Mouse (Mus musculus): ENCODE results near the gene Rreb1.

The Rreb1 gene

GRCm38 (mm10) chr13:37879556-37879955 is 101.4 kb downstream of the Rreb1 start:
- no peak for DNase-seq

DNA sequence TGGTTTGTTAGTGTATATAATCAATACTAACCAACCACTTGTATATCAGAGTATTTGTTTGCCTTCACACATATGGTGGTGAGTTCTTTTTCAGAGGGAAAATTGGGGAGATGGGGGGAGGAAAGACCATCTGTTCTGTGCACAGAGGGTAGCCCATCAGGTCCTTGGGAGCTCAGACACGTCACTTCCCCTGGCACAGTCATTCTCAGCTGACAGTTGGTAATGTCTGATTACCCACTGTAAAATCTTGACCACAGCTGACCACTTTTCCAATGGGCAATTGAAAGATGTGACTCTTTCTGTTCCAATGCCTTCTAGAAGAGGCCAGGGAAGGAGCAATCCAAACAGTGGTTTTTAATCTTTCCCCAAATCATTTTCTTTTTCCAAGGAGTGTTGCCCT is 101.8 kb downstream of the Rreb1 start:
- DNase-seq = no peak

DNA sequence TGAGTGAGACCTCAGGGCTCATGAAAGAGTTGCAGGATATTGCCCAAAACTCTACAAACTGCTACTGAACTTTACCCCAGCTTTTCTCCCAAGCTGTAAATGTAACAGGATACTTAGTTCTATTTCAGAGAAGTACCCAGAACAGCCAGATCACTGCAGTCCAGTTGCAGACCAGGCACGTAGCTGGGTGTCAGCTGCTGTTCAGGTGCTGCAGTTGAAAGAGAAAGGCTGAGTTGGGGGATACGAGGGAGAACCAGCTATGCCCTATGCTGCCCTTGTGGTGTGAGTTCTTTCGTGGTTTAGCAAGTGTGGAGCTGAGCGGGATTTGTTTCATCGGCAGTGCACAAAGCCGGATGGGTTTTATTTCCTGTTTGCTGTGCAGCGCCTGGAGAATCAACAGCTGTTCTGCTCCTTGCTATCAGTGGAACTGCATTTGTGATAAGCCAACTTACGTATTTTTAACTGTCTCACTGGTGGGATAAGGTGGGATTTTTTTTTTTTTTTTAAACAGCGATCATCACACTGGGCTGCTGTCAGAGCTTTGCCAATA is 102.5 kb downstream of the Rreb1 start:
- DNase-seq = no peak

- DNase-seq = peak; percentile 49
Observed at GRCm38 (mm10) chr13:37882521-37882920, 104.3 kb downstream of the Rreb1 start.

GRCm38 (mm10) chr13:37883008-37883407 is 104.8 kb downstream of the Rreb1 start:
- no peak for DNase-seq

DNA sequence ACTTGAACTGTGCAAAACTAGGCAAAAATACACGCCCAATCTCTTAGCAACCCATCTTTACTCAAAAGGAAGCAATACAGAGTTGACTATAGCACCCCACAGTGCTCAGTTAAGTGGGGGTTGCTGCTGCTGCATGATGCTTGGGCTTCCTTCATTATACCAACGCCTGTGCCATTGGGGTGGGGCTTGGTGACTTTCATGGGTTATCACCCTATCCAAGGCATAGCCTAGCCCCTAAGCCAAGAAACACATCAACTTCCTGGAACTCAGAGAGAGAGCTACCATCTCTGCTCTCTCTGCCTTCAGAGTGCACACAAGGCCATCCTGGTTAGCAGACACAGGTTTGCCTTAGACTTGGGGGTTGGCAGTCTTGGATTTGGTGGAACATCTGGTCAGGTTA is 107.2 kb downstream of the Rreb1 start:
- no peak for DNase-seq

DNA sequence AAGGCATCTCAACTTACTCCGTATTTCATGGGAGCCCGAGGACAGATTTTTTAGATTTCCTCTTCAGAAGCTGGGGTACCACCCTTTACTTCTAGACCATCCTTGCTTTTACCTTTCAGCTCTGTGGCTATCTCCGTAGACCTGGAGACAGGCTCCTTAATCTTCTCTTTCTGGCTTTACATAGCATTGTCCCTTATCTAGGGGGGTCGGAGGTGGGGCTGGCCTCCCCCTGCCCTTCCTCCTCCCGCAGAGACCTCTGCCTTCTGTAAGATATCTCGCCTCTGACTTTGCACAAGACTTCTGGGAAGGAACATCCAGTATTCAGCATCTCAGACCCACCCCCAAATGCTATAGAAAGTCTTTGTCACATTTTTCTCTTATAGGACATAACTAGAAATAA is 107.8 kb downstream of the Rreb1 start:
- no peak for DNase-seq

GRCm38 (mm10) chr13:37894756-37895155 is 116.6 kb downstream of the Rreb1 start:
- no peak for DNase-seq

GRCm38 (mm10) chr13:37895564-37896254 is 117.5 kb downstream of the Rreb1 start:
- no peak for DNase-seq

DNA sequence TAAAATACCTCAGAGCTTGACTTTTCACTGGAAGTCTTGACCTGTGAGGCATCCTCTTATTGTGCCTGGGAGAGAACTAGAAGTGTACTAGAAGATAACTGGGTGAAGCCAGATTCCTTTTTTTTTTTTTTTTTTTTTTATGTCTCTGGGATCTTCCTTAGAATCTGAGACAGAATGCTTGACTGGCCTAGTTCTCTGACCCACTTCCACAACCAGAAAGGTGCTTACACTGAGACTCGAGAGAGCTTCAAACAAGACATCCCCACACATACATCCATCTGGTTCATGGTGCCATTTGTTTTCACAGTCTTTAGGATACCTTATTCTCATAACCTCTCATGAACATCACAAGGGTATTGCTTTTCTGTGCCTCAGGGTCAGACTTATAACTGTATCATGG is 118.2 kb downstream of the Rreb1 start:
- DNase-seq = no peak

GRCm38 (mm10) chr13:37898772-37899171 is 120.6 kb downstream of the Rreb1 start:
- no peak for DNase-seq

DNA sequence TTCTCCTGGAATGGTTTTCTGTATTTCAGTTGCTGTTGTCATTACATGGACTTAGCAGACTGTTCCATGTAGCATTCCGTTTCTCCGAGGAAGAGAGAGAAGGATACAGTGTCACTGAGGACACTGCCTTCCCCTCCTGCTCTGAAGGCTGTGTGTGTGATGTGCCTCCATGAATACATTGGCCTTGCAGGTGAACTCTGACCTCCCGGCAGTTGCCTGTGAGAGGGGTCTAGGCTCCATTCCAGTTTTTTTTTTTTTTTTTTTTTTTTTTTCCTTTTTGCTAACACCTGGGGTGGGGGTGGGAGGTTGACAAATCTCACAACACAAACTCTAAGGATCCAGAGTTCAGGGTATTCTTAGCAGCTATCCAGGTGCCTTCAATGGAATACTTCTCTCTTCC is 124.8 kb downstream of the Rreb1 start:
- DNase-seq = no peak

- DNase-seq = no peak
Observed at GRCm38 (mm10) chr13:37903476-37903875, 125.3 kb downstream of the Rreb1 start.

DNA sequence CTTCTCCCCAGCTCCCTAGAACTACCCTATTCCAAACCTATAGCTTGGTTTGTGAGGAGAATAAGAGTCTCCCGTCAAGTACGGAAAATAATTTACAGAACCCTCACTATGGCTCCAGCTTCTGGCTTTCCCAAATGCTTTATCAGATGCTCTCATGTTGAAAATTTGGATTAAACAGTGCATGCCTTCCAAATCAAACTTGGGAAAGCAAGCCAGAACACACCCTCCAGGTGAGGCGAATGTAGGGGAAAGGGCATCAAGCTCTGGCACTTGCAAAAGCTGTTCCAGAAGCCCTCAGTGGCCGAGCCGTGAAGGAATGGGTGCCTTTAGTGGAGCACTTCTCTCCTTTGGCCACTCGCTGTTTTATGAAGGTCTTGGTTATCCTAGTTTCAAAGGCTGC is 126.2 kb downstream of the Rreb1 start:
- no peak for DNase-seq

GRCm38 (mm10) chr13:37908061-37908460 is 129.9 kb downstream of the Rreb1 start:
- DNase-seq = peak; percentile 64

GRCm38 (mm10) chr13:37908493-37908892 is 130.3 kb downstream of the Rreb1 start:
- no peak for DNase-seq

DNA sequence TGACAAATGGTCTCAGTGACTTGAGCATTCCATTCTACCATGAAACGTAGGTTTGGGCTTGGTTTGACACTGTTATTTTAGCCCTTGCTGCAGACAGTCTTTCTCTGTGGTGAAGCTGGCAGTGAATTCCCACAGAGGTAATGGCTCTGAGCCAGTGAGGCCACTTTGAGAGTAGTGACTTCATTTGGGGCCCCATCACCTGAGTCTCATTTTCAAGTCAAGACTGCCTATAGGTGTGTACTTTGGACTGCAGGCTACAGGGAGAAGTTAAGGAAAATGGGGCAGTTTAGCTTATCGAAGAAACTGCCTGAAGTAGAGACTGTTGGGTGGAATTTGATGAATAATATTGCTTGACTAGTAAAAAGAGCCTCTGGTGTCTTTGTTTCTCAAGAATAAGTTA is 131.0 kb downstream of the Rreb1 start:
- no peak for DNase-seq

GRCm38 (mm10) chr13:37912011-37912410 is 133.8 kb downstream of the Rreb1 start:
- DNase-seq = peak; percentile 38

DNA sequence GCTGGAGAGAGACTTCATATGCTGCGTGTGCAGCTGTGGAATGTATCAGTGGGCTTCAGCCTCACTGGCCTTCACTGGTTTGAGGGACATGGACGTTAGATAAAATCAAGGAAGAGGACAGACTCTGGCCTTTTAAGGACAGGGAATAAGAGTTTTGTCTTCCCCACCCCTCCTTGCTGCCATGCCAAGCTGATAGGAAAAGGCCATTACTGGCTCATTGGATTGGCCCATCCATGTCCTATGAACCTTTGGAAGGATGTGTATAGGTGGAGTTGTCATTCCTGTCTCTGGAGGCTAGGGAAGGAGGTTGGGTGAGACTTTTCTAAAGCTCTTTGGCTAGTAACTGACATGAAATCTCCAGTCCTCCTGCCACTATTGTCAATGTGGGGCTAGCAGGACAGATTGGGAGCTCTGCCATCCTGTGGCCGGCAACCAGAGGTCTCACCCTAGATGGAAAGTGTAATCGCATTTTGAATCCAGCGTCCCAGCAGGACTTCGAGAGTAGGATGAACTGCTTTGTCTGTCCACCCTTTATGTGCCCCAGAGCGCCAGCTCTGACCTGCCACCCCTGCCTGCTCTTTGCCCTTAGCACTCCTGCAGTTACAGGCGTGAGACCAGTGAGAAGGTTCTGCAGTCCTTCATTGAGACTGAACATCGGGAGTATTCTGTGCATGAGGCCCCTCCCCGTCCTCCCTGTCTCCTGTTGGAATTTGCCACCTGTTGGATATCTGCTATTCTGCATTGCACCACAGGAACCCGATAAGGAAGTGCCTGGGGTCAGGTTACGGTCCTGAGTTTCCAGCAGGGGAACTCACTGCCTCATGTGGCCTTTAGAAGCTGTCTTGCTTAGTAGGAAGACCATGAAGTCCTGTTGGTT is 134.6 kb downstream of the Rreb1 start:
- DNase-seq = no peak

GRCm38 (mm10) chr13:37913963-37914362 is 135.8 kb downstream of the Rreb1 start:
- DNase-seq = no peak

DNA sequence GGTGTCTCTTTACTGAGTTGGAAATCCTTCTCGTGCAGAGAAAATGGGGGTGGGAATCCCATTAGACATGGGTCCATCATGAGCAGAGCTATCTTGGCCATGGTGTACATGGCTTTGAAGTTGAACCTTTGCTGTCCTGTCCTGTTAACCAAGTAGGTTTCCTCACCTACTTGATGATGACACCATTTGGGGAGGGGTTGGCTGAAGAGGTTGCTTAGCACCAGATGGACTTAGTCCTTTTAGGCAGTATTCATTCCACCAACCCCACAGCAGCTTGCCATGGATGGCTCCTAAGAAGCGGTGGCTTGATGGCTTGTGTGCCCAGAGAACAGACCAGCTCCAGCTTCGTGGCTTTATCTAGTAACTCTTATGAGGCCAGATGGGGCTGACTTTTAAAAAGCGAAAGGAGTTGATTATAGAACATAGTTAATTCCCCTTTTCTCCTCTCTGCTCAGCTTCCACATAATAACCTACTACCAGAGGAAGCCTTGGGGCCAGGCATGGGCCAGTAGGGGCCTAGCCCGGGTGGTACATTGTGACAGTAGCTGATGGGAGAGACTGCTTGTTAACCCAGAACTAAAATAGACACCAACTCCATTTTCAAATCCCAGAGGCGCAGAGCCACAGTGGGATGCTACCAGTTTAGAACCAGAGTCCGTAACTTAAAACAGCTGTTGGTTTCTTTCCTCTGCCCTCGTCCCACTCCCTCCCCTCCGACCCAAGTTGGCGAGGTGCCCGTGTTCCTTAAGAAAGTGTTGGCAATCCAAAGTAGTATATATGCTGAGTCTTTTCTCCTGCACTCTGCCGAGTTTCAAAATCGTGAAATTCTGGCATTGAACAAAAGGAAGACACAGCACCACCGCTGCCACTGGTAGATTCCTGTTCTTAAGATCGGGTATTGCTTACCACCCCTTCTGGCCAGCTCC is 140.4 kb downstream of the Rreb1 start:
- peak; percentile 49 for DNase-seq

GRCm38 (mm10) chr13:37919711-37920277 is 141.6 kb downstream of the Rreb1 start:
- no peak for DNase-seq

GRCm38 (mm10) chr13:37920727-37921126 is 142.5 kb downstream of the Rreb1 start:
- DNase-seq = no peak
